Comparison of ENCODE assay signal across 8 mouse cellular contexts in the genomic region with DNA sequence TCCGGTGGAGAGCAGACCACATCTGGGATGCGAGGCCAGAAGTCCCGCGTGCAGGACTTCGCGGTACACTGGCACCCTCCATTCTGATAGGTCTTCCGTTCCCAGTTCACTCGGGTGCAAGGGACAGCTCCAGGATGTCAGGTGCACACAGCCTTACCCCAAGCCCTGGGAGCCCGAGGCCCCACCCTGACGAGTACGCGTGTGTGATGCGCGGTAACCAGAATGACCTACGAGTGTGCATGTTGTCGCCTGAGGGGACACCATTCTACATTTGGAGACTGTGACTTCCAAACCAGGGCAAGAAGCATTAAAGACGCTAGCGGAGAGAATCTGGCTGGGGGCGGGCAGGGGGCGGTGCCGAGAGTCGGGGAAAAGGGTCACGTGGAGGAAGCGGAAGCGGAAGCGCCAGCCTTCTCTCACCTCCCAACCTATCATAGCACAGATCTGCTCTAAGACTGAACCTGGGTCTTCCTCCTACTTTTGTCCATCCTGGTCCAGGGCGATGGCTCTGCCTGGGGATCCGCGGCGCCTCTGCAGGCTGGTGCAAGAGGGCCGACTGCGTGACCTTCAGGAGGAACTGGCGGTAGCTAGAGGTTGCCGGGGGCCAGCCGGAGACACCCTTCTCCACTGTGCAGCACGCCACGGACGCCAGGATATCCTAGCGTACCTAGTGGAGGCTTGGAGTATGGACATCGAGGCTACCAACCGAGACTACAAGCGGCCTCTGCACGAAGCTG. TPM values are rescaled to one million over a fixed set of nuclear protein-coding genes. Genes with fewer than 3 reads are reported as not detected.
DNase-seq lines count a peak whose midpoint lies in the region; ATAC-seq lines count a peak whose summit lies in the region.

No protein-coding gene starts in this region.

- peaks cover 28% of the 10 kb centered on the region for H3K4me1 ChIP-seq in hindbrain, embryonic 14.5 days (replicated peaks; ENCODE audit: control insufficient read depth, insufficient read depth, low read length)

- ATAC-seq in hindbrain, embryonic 14.5 days (ENCODE audit: low FRiP score): peak; percentile 89

- peak overlapping the region; percentile 80 for H3K9ac ChIP-seq in hindbrain, embryonic 14.5 days

- H3K36me3 ChIP-seq in hindbrain, embryonic 14.5 days (replicated peaks; ENCODE audit: control insufficient read depth, insufficient read depth): peaks cover 35% of the 10 kb centered on the region

- H3K27me3 ChIP-seq in hindbrain, embryonic 14.5 days (ENCODE audit: control insufficient read depth, insufficient read depth, low read length): no peaks in the 10 kb centered on the region

- under 1% methylated on average over 43 of the region's 43 CpGs for WGBS in hindbrain, embryonic 14.5 days

- DNase-seq in R1 (ENCODE audit: low read depth, low spot score): peak; percentile 94
- peak; percentile 87 to 92 for DNase-seq in cerebellum, postnatal 25 days
- peak; percentile 68 to 75 for DNase-seq in frontal cortex, postnatal 25 days (ENCODE audit: low spot score in 2 of 2)
- DNase-seq in hindbrain, embryonic 14.5 days (ENCODE audit: low spot score): peak; percentile 81
- DNase-seq in layer of hippocampus, postnatal 36 days: peak; percentile 82 to 84
- peak; percentile 90 for DNase-seq in lung, postnatal 36 days
- peak; percentile 94 for DNase-seq in retina, postnatal 1 day
- peak; percentile 74 to 77 for DNase-seq in urinary bladder, adult 18-20 months (ENCODE audit: low spot score in 2 of 2)

- H3K27ac ChIP-seq in hindbrain, embryonic 14.5 days: peak overlapping the region; percentile 92

- H3K4me3 ChIP-seq in hindbrain, embryonic 14.5 days (replicated peaks; ENCODE audit: low read length): peak overlapping the region; percentile 71

- no peaks in the 10 kb centered on the region for H3K9me3 ChIP-seq in hindbrain, embryonic 14.5 days (ENCODE audit: control insufficient read depth, low read length)

- H3K4me2 ChIP-seq in hindbrain, embryonic 14.5 days (replicated peaks): peak overlapping the region; percentile 68

RNA-seq across cellular contexts. Expression of gene Ankrd16, which starts 0.6 kb away (rescaled TPM):
- 27.5 and 28.4 TPM in 2 replicates for polyA plus RNA-seq in hindbrain, embryonic 14.5 days (2014; fragmentation: Nextera tagmentation; extraction: Ambion mirVana)
- 10 to 100 TPM; 50.1 to 55.8 TPM for total RNA-seq in layer of hippocampus, postnatal 36 days (2021)

RNA-seq across cellular contexts. Expression of gene Fbh1, which starts 0.9 kb away (rescaled TPM):
- polyA plus RNA-seq in hindbrain, embryonic 14.5 days (2014; fragmentation: Nextera tagmentation; extraction: Ambion mirVana): 139 and 155 TPM in 2 replicates
- total RNA-seq in layer of hippocampus, postnatal 36 days (2021): 10 to 100 TPM; 80.3 to 86.1 TPM

Comparison
In these comparisons a context has a peak if more than half of its experiments do, and no peak if none do; other contexts are left out.
1. Peak in every context shown above with its lines: DNase-seq, ATAC-seq, H3K4me3 ChIP-seq and H3K27ac ChIP-seq.